Mouse (Mus musculus) limb, embryonic 14.5 days (tissue): ENCODE data around the gene Sec22c. TPM values are rescaled to one million over a fixed set of nuclear protein-coding genes. Genes with fewer than 3 reads are reported as not detected.

Experiments
- ATAC-seq: fragments of 200-750 bp; cut with Nextera tagmentation; 2 replicates; pipeline ENCODE4 v1.8.0; 2017; ENCODE audit warnings: low read depth, moderate number of reproducible peaks, moderate TSS enrichment; ENCODE audit not compliant: low FRiP score
- DNase-seq: peaks from one replicate; pipeline ENCODE4 v3.0.0-alpha.2; 2015; ENCODE audit warnings: low spot score
- H3K27ac ChIP-seq: fragments of 300-500 bp; sonication (generic); replicated peaks from 2 replicates; pipeline ENCODE4 v1.5.1; 2014; ENCODE audit warnings: low read depth, mild to moderate bottlenecking, low read length, moderate library complexity, mixed read lengths
- H3K27me3 ChIP-seq: fragments of 300-500 bp; sonication (generic); 2 replicates; pipeline ENCODE4 v1.6.1; 2014; ENCODE audit warnings: low read length, mixed read lengths; ENCODE audit not compliant: control insufficient read depth, insufficient read depth
- H3K36me3 ChIP-seq: fragments of 300-500 bp; sonication (generic); 2 replicates; pipeline ENCODE4 v1.6.1; 2014; ENCODE audit warnings: mild to moderate bottlenecking, low read length, moderate library complexity, mixed read lengths; ENCODE audit not compliant: control insufficient read depth, insufficient read depth
- H3K4me1 ChIP-seq: fragments of 300-500 bp; sonication (generic); 2 replicates; pipeline ENCODE4 v1.6.1; 2014; ENCODE audit warnings: antibody characterized with exemption, low read length, mixed read lengths; ENCODE audit not compliant: control insufficient read depth, insufficient read depth
- H3K4me2 ChIP-seq: fragments of 300-500 bp; sonication (generic); replicated peaks from 2 replicates; pipeline ENCODE4 v1.6.1; 2014; ENCODE audit warnings: low read depth, mild to moderate bottlenecking, low read length, moderate library complexity; ENCODE audit not compliant: severe bottlenecking
- H3K4me3 ChIP-seq: fragments of 300-500 bp; sonication (generic); replicated peaks from 2 replicates; pipeline ENCODE4 v1.5.1; 2014; ENCODE audit warnings: low read length
- H3K9ac ChIP-seq: fragments of 300-500 bp; sonication (generic); 2 replicates; pipeline ENCODE4 v1.6.1; 2014; ENCODE audit warnings: mild to moderate bottlenecking, low read depth, low read length, moderate library complexity; ENCODE audit not compliant: severe bottlenecking
- H3K9me3 ChIP-seq: fragments of 300-500 bp; sonication (generic); 2 replicates; pipeline ENCODE4 v1.6.1; 2016; ENCODE audit warnings: low read length; ENCODE audit not compliant: control insufficient read depth
- POLR2A ChIP-seq: fragments of 200-500 bp; IDR thresholded peaks from 2 replicates; pipeline ENCODE4 v1.8.0; 2012; ENCODE audit warnings: inconsistent platforms, mild to moderate bottlenecking, moderate library complexity, borderline replicate concordance; ENCODE audit not compliant: insufficient read depth, insufficient read length; ENCODE audit errors: extremely low read depth
- WGBS: fragments of 180-500 bp; shearing (Covaris S2); extraction: QIAGEN DNeasy Blood & Tissue Kit; methylation state at CpG from one replicate; pipeline ENCODE4 v1.1.7; 2014; 5-methylcytosine and 5-hydroxymethylcytosine counted together
- polyA plus RNA-seq, 2 experiments: library from polyadenylated mRNA; depleted of rRNA in 1 of 2; stranded (reverse) in 1 of 2; unstranded in 1 of 2; fragments of >200 nt; fragmentation: Nextera tagmentation in 1 of 2; extraction: Ambion mirVana in 1 of 2; gene quantifications; 2 replicates each; pipeline versions ENCODE4 v1.2.1 to v1.2.3; 2012 to 2014

Sec22c gene
- polyA plus RNA-seq, 2 experiments = 10.8 to 11.4 TPM

GRCm38 (mm10) chr9:121644855-121645254 is 60.4 kb downstream of the Sec22c start:
- H3K4me3 ChIP-seq = no peak overlapping the region
- no peaks in the 10 kb centered on the region for H3K36me3 ChIP-seq
- DNase-seq (no peak), ATAC-seq (no peak)
- TF ChIP-seq POLR2A = no peak
- H3K9ac ChIP-seq = no peak overlapping the region
- H3K4me2 ChIP-seq = no peak overlapping the region
- no peaks in the 10 kb centered on the region for H3K9me3 ChIP-seq
- peaks cover 44% of the 10 kb centered on the region for H3K27me3 ChIP-seq
- no peak overlapping the region for H3K27ac ChIP-seq
- WGBS = 54% methylated on average over 3 of the region's 3 CpGs
- peaks cover 9% of the 10 kb centered on the region for H3K4me1 ChIP-seq

GRCm38 (mm10) chr9:121642401-121643181 is 62.7 kb downstream of the Sec22c start, which contains the start of gene Vipr1:
TSS of gene Vipr1 (plus strand) at chr9:121642716.
- H3K36me3 ChIP-seq = no peaks in the 10 kb centered on the region
- WGBS = 0% methylated on average over 52 of the region's 79 CpGs
- TF ChIP-seq POLR2A = no peak

GRCm38 (mm10) chr9:121642001-121642400 is 63.3 kb downstream of the Sec22c start, which contains the start of gene Lyzl4:
TSS of gene Lyzl4 (minus strand) at chr9:121642096.
- no peak within 1 kb of the TSS for H3K27ac ChIP-seq
- peak within 1 kb of the TSS; percentile 44 for H3K9ac ChIP-seq
- H3K4me2 ChIP-seq = peak within 1 kb of the TSS; percentile 97
- H3K9me3 ChIP-seq = no peaks in the 10 kb centered on the region
- H3K4me1 ChIP-seq = peaks cover 9% of the 10 kb centered on the region
- no peaks in the 10 kb centered on the region for H3K36me3 ChIP-seq
- DNase-seq (peak; percentile 56), ATAC-seq (peak; percentile 60)
- peak within 1 kb of the TSS; percentile 53 for H3K4me3 ChIP-seq
- WGBS = 0% methylated on average over 23 of the region's 26 CpGs
- H3K27me3 ChIP-seq = peaks cover 50% of the 10 kb centered on the region
- TF ChIP-seq POLR2A = no peak

More at GRCm38 (mm10) chr9:121642401-121643181, 62.7 kb downstream of the Sec22c start, which contains the start of gene Vipr1:
- no peak within 1 kb of the TSS for H3K27ac ChIP-seq
- peak within 1 kb of the TSS; percentile 97 for H3K4me2 ChIP-seq
- H3K9ac ChIP-seq = peak within 1 kb of the TSS; percentile 44
- no peaks in the 10 kb centered on the region for H3K9me3 ChIP-seq
- H3K4me3 ChIP-seq = peak within 1 kb of the TSS; percentile 53
- H3K4me1 ChIP-seq = peaks cover 9% of the 10 kb centered on the region
- H3K27me3 ChIP-seq = peaks cover 50% of the 10 kb centered on the region
- DNase-seq (peak; percentile 65), ATAC-seq (peak; percentile 91)

- no peaks in the 10 kb centered on the region for H3K36me3 ChIP-seq
- H3K27me3 ChIP-seq = peaks cover 50% of the 10 kb centered on the region
- H3K4me2 ChIP-seq = peak overlapping the region; percentile 97
- 15% methylated on average over 22 of the region's 27 CpGs for WGBS
- ATAC-seq (no peak), DNase-seq (peak; percentile 20)
- peak overlapping the region; percentile 44 for H3K9ac ChIP-seq
- no peaks in the 10 kb centered on the region for H3K9me3 ChIP-seq
- peaks cover 9% of the 10 kb centered on the region for H3K4me1 ChIP-seq
- H3K27ac ChIP-seq = no peak overlapping the region
- peak overlapping the region; percentile 53 for H3K4me3 ChIP-seq
- no peak for TF ChIP-seq POLR2A
These were observed 63.9 kb downstream of the Sec22c start for GRCm38 (mm10) chr9:121641235-121641915.

GRCm38 (mm10) chr9:121639790-121640189 is 65.5 kb downstream of the Sec22c start:
- Histone ChIP-seq H3K4me1 (peaks cover 9% of the 10 kb centered on the region), H3K4me3 (no peak overlapping the region), H3K36me3 (no peaks in the 10 kb centered on the region), H3K27ac (no peak overlapping the region), H3K9ac (no peak overlapping the region), H3K9me3 (no peaks in the 10 kb centered on the region), H3K27me3 (peaks cover 50% of the 10 kb centered on the region), H3K4me2 (no peak overlapping the region)
- DNase-seq = no peak
- TF ChIP-seq POLR2A = no peak
- no peak for ATAC-seq
- WGBS = 48% methylated on average over 16 of the region's 16 CpGs
